In genomic region chr17:36839001-36839400, GRCm38 (mm10) we compare ENCODE assay signal across 28 mouse cellular contexts. TPM values are rescaled to one million over a fixed set of nuclear protein-coding genes. Genes with fewer than 3 reads are reported as not detected.
"Had no signal": no experiment of that assay in that cellular context is flagged by ENCODE, and none has a peak within 500 bp of the region (broad histone marks: within the 10 kb centered on the region; RNA-seq: fewer than 3 reads in every experiment).

No protein-coding gene starts in this region.

- H3K27me3 ChIP-seq: limb, embryonic 13.5 days; midbrain, embryonic 12.5 days; stomach, embryonic 15.5 days had no signal

- DNase-seq: kidney, adult 2 months; kidney, postnatal 10 days; kidney, postnatal 4 days; liver; liver, embryonic 13.5 days; lung, embryonic 14.5 days; retina, postnatal 1 day; right cerebral cortex, postnatal 25 days; spleen, adult 18-20 months; thymus, postnatal 25 days had no signal

- ATAC-seq: intestine, postnatal 0 days; lung, postnatal 0 days; midbrain, embryonic 16.5 days had no signal

- H3K9me3 ChIP-seq: kidney, embryonic 15.5 days; limb, embryonic 10.5 days; limb, embryonic 13.5 days; liver, embryonic 13.5 days; midbrain, embryonic 12.5 days; stomach, embryonic 15.5 days had no signal

- H3K9ac ChIP-seq: kidney, embryonic 15.5 days; limb, embryonic 13.5 days; liver, embryonic 13.5 days; lung, embryonic 14.5 days; midbrain, embryonic 12.5 days; stomach, embryonic 15.5 days had no signal

- H3K4me3 ChIP-seq: kidney, embryonic 15.5 days; limb, embryonic 10.5 days; limb, embryonic 13.5 days; liver, embryonic 13.5 days; midbrain, embryonic 12.5 days; stomach, embryonic 15.5 days had no signal

- H3K27ac ChIP-seq: kidney, embryonic 15.5 days; limb, embryonic 10.5 days; limb, embryonic 13.5 days; liver, embryonic 13.5 days; macrophage; midbrain, embryonic 12.5 days; stomach, embryonic 15.5 days had no signal

- H3K4me2 ChIP-seq: kidney, embryonic 15.5 days; limb, embryonic 13.5 days; liver, embryonic 13.5 days; lung, embryonic 14.5 days; midbrain, embryonic 12.5 days; stomach, embryonic 15.5 days had no signal

- H3K36me3 ChIP-seq: kidney, embryonic 15.5 days; limb, embryonic 10.5 days; liver, embryonic 13.5 days; midbrain, embryonic 12.5 days; stomach, embryonic 15.5 days had no signal

RNA-seq across cellular contexts. Expression of gene H2-M10.6, which starts 27.0 kb away (rescaled TPM):
- total RNA-seq: layer of hippocampus, adult 18-20 months; layer of hippocampus, postnatal 14 days; left cerebral cortex, adult 8-10 months; left cerebral cortex, postnatal 25 days; megakaryocyte, adult 5-6 weeks; neutrophil, adult 5-6 weeks had no signal
- polyA plus RNA-seq: intestine, postnatal 0 days; kidney, adult 2 months; kidney, embryonic 15.5 days; limb, embryonic 10.5 days; limb, embryonic 13.5 days; liver, embryonic 13.5 days; liver, embryonic 16.5 days; lung, embryonic 14.5 days; lung, postnatal 0 days; macrophage; midbrain, embryonic 12.5 days; midbrain, embryonic 16.5 days; neural tube, embryonic 11.5 days; stomach, embryonic 15.5 days; thymus, postnatal 0 days had no signal

RNA-seq across cellular contexts. Expression of gene Trim15, which starts 28.0 kb away (rescaled TPM):
- total RNA-seq: layer of hippocampus, adult 18-20 months; layer of hippocampus, postnatal 14 days; left cerebral cortex, postnatal 25 days; megakaryocyte, adult 5-6 weeks; neutrophil, adult 5-6 weeks had no signal
- polyA plus RNA-seq: macrophage had no signal

RNA-seq across cellular contexts. Expression of gene Trim10, which starts 30.4 kb away (rescaled TPM):
- total RNA-seq: layer of hippocampus, adult 18-20 months; layer of hippocampus, postnatal 14 days; left cerebral cortex, adult 8-10 months; left cerebral cortex, postnatal 25 days had no signal
- polyA plus RNA-seq: macrophage had no signal

RNA-seq across cellular contexts. Expression of gene Trim40, which starts 50.9 kb away (rescaled TPM):
- total RNA-seq: layer of hippocampus, adult 18-20 months; layer of hippocampus, postnatal 14 days; left cerebral cortex, postnatal 25 days; megakaryocyte, adult 5-6 weeks; neutrophil, adult 5-6 weeks had no signal
- polyA plus RNA-seq: kidney, embryonic 15.5 days; limb, embryonic 10.5 days; limb, embryonic 13.5 days; liver, embryonic 13.5 days; liver, embryonic 16.5 days; lung, embryonic 14.5 days; lung, postnatal 0 days; macrophage; midbrain, embryonic 12.5 days; midbrain, embryonic 16.5 days; neural tube, embryonic 11.5 days had no signal
